Mouse (Mus musculus) spleen, adult 2 months (tissue): ENCODE measurements around the gene Lhx1. TPM values are rescaled to one million over a fixed set of nuclear protein-coding genes. Genes with fewer than 3 reads are reported as not detected.

Experiments used
- DNase-seq, 2 experiments: peaks; one replicate each; pipeline versions ENCODE4 v3.0.0 to v3.0.0-alpha.2; 2012 to 2021; ENCODE audit warnings: low spot score in 2 of 2, low read depth in 1 of 2
- H3K27ac ChIP-seq: fragments of 200-500 bp; 2 replicates; pipeline ENCODE4 v1.5.1; 2012; ENCODE audit warnings: low read length, inconsistent platforms; ENCODE audit not compliant: insufficient read depth
- H3K27me3 ChIP-seq: fragments of 200-500 bp; 2 replicates; pipeline ENCODE4 v1.6.1; 2012; ENCODE audit warnings: mild to moderate bottlenecking, moderate library complexity, low read length, inconsistent platforms; ENCODE audit not compliant: control insufficient read depth, insufficient read depth
- H3K36me3 ChIP-seq: fragments of 200-500 bp; 2 replicates; pipeline ENCODE4 v1.6.1; 2012; ENCODE audit warnings: mild to moderate bottlenecking, low read length, inconsistent platforms; ENCODE audit not compliant: control insufficient read depth, insufficient read depth
- H3K4me1 ChIP-seq: fragments of 200-500 bp; 2 replicates; pipeline ENCODE4 v1.6.1; 2011; ENCODE audit warnings: inconsistent platforms; ENCODE audit not compliant: control insufficient read depth, insufficient read depth, insufficient read length
- H3K4me3 ChIP-seq: fragments of 200-500 bp; 2 replicates; pipeline ENCODE4 v1.5.1; 2011; ENCODE audit warnings: mild to moderate bottlenecking, inconsistent platforms; ENCODE audit not compliant: insufficient read depth, insufficient read length; ENCODE audit errors: extremely low read depth
- CTCF ChIP-seq: fragments of 200-500 bp; IDR thresholded peaks from 2 replicates; pipeline ENCODE4 v1.5.1; 2011; ENCODE audit warnings: mild to moderate bottlenecking, inconsistent platforms; ENCODE audit not compliant: insufficient read depth, insufficient read length, insufficient replicate concordance; ENCODE audit errors: extremely low read depth
- POLR2A ChIP-seq: fragments of 200-500 bp; IDR thresholded peaks from 2 replicates; pipeline ENCODE4 v1.6.1; 2011; ENCODE audit warnings: low read depth, low read length, inconsistent platforms
- WGBS: fragments of 180-500 bp; shearing (Covaris S2); methylation state at CpG from one replicate; pipeline ENCODE4 v1.1.7; 2018; 5-methylcytosine and 5-hydroxymethylcytosine counted together
- polyA plus RNA-seq: library from polyadenylated mRNA; depleted of rRNA; stranded (reverse); fragments of >200 nt; gene quantifications from 2 replicates; pipeline ENCODE4 v1.2.3, GENCODE M21; 2012; rRNA removed

Gene Lhx1
- polyA plus RNA-seq, result not detected in 2 replicates

GRCm38 (mm10) chr11:84525421-84526274 is at the start of gene Lhx1:
Gene Lhx1, minus strand, starts transcription at chr11:84525535.
- Histone ChIP-seq H3K36me3 (no peaks in the 10 kb centered on the region), H3K4me3 (peak within 1 kb of the TSS; percentile 56; the same call in 1 of the 2 replicates), H3K4me1 (peaks cover 12% of the 10 kb centered on the region), H3K27ac (no peak within 1 kb of the TSS), H3K27me3 (peaks cover 55% of the 10 kb centered on the region)
- no peak for DNase-seq
- WGBS, result 2% methylated on average over 64 of the region's 64 CpGs
- TF ChIP-seq POLR2A, result no peak
- no peak for TF ChIP-seq CTCF

GRCm38 (mm10) chr11:84574834-84575233 is 49.5 kb upstream of the Lhx1 start:
- WGBS, result 66% methylated on average over 8 of the region's 8 CpGs
- no peaks in the 10 kb centered on the region for H3K4me1 ChIP-seq
- H3K4me3 ChIP-seq, result no peak overlapping the region
- H3K27ac ChIP-seq, result no peak overlapping the region
- no peaks in the 10 kb centered on the region for H3K27me3 ChIP-seq
- TF ChIP-seq CTCF (no peak), POLR2A (no peak)
- no peak for DNase-seq
- H3K36me3 ChIP-seq, result no peaks in the 10 kb centered on the region

- TF ChIP-seq POLR2A, result no peak
- TF ChIP-seq CTCF, result no peak
- DNase-seq, result no peak
- Histone ChIP-seq H3K4me3 (no peak overlapping the region), H3K27me3 (no peaks in the 10 kb centered on the region), H3K27ac (no peak overlapping the region), H3K4me1 (no peaks in the 10 kb centered on the region), H3K36me3 (no peaks in the 10 kb centered on the region)
- 54% methylated on average over 8 of the region's 8 CpGs for WGBS
Measured at GRCm38 (mm10) chr11:84573637-84574036, 48.3 kb upstream of the Lhx1 start.

- no peak for TF ChIP-seq POLR2A
- no peak for TF ChIP-seq CTCF
- no peaks in the 10 kb centered on the region for H3K36me3 ChIP-seq
- H3K27ac ChIP-seq, result no peak overlapping the region
- H3K4me1 ChIP-seq, result no peaks in the 10 kb centered on the region
- H3K27me3 ChIP-seq, result no peaks in the 10 kb centered on the region
- no peak overlapping the region for H3K4me3 ChIP-seq
- 72% methylated on average over 5 of the region's 5 CpGs for WGBS
- no peak for DNase-seq
Measured at GRCm38 (mm10) chr11:84570812-84571211, 45.5 kb upstream of the Lhx1 start.

GRCm38 (mm10) chr11:84570392-84570791 is 45.1 kb upstream of the Lhx1 start:
- no peak for DNase-seq

GRCm38 (mm10) chr11:84569052-84569751 is 43.9 kb upstream of the Lhx1 start:
- Histone ChIP-seq H3K4me1 (no peaks in the 10 kb centered on the region), H3K27ac (no peak overlapping the region), H3K4me3 (no peak overlapping the region), H3K27me3 (no peaks in the 10 kb centered on the region), H3K36me3 (no peaks in the 10 kb centered on the region)
- 65% methylated on average over 5 of the region's 8 CpGs for WGBS
- DNase-seq, result no peak
- TF ChIP-seq CTCF, result no peak
- TF ChIP-seq POLR2A, result no peak

More at GRCm38 (mm10) chr11:84570392-84570791, 45.1 kb upstream of the Lhx1 start:
- no peaks in the 10 kb centered on the region for H3K36me3 ChIP-seq
- 83% methylated on average over 12 of the region's 12 CpGs for WGBS
- no peak overlapping the region for H3K27ac ChIP-seq
- TF ChIP-seq POLR2A, result no peak
- no peak for TF ChIP-seq CTCF
- no peak overlapping the region for H3K4me3 ChIP-seq
- no peaks in the 10 kb centered on the region for H3K4me1 ChIP-seq
- H3K27me3 ChIP-seq, result no peaks in the 10 kb centered on the region

GRCm38 (mm10) chr11:84568482-84568881 is 43.1 kb upstream of the Lhx1 start:
- no peaks in the 10 kb centered on the region for H3K27me3 ChIP-seq
- no peak for TF ChIP-seq CTCF
- TF ChIP-seq POLR2A, result no peak
- no peak overlapping the region for H3K27ac ChIP-seq
- H3K4me1 ChIP-seq, result no peaks in the 10 kb centered on the region
- no peak for DNase-seq
- no peak overlapping the region for H3K4me3 ChIP-seq
- 64% methylated on average over 5 of the region's 5 CpGs for WGBS
- no peaks in the 10 kb centered on the region for H3K36me3 ChIP-seq
